Mouse (Mus musculus): ENCODE data around the gene Ppp2r1a.

Gene Ppp2r1a

DNA sequence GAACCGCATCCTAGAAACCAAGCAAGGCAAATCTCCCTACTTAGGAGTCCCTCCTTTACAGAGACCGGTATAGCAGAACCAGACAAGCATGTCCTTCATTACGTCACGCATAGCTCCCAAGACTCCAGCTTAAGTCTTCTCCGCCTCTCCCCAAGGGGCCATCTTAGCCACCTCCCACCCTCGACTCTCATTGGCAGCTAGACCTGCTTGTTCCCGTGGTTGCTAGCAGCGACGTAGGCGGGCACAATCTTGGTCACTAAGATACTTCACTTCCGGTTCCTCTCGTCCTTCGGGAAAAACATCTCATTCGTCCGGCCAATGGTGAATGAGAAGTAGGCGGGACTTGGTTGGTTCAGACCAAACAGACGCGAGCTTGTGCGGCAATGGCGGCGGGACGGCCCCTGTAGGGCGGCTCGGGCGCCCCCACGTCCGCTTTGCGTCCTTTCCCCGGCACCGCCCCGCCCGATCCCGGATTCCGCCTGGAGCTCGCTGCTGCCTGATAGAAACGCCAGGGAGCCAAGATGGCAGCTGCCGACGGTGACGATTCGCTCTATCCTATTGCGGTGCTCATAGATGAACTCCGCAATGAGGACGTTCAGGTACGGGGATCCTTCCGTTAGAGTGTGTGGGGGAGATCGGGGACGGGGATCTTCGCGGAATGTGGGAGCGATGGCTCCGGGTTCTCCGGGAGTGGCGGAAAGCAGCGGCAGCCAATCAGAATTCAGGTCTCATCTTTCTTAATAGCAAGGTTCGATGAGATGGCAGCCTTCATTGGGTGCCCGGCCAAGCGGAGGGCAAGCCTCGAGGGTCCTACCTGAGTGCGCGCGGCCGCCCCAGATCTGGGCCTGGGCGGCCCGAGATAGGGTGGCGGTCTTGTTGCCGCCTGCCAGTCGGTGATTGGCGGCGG, at the start of gene Ppp2r1a:
Gene Ppp2r1a (plus strand): TSS at position 327 of the 907 bp plus-strand sequence.
- peak; percentile 99 for DNase-seq (ENCODE audit: low spot score)

DNA sequence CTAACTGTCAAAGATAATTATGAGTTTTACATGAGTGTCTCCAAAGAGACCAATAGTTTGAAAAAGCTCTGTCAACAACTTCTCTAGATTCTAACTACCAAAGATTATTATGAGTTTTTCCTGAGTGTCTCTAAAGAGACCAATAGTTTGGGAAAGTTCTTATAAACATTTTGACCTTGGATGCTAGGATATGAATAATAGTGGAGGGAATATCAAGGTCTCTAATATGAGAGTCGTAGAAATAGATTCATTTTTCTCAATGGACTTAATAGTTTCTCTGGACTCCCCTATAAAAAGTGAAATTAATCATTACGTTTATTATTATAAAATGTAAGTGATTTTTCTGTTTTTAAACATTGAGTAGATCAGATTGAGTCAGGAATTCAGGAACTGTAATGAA, 40.1 kb upstream of the Ppp2r1a start, which contains the start of gene Vmn1r231:
Gene Vmn1r231 (minus strand): TSS at position 101 of the 400 bp plus-strand sequence.
- DNase-seq (ENCODE audit: low spot score) = no peak

DNA sequence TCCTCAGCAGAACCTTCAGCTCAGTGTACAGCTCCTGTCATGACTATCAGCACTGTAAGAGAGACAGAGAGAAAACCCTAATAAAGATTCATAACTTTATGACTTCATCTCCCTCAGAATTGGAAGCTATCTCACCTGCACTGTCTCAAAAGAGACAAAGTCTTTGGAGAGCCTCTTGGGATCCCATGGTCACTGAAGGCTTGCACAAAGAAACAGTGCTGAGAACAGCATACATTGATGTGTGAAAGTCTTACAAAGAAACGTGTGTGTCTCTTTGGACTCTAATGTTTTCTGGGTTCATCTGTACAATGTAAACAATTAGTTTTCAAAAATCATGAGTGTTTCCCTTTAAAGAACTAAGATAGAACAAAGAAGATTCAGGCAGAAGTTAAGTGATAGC, 25.5 kb upstream of the Ppp2r1a start, which contains the start of gene Vmn1r232:
Gene Vmn1r232 (minus strand): TSS at position 101 of the 400 bp plus-strand sequence.
- no peak for DNase-seq (ENCODE audit: low spot score)

DNA sequence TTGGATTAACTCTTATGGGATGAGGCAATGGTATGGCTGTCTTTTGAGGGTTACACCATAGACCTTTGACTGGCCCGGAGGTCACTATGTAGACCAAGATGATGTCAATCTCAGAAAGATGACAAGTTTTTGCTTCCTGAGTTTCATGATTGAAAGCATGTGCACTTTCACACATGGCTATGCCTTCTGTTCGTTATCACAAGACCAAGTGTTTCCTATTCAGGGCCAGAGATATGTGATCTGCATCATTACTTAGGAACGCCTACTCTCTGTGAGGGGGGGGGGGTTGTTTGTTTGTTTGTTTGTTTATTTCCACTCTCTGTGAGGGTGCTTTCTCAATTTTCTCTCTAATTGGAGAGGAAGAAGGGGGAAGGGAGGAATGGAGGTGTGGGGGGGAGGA, 885 bp upstream of the Ppp2r1a start:
- DNase-seq (ENCODE audit: low spot score) = no peak

DNA sequence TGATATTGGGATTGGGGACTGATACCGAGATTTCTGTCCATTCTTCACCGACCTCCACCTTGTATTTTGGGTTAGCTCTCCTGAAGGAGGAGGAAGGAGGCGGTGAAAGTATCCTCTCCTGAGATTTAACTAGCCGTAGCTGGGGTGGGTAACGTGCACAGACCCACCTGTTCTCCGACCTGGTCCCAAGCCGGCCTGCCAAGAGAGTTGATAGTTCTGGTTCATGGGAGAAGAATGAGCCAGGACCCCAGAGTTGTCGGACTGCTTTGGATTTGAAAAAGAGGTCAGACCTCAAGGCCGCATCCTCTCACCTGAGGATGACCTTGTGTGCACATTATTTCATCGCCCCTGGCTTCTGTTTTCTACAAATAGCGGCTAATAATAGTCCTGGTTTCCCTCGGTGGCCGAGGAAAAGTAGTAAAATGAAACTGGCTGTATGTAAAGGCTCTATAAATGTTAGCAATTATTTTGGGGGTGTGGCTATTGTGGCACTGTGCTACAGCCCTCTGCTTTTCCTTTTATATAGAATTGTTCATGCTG, 985 bp downstream of the Ppp2r1a start:
- DNase-seq (ENCODE audit: low spot score) = no peak

DNA sequence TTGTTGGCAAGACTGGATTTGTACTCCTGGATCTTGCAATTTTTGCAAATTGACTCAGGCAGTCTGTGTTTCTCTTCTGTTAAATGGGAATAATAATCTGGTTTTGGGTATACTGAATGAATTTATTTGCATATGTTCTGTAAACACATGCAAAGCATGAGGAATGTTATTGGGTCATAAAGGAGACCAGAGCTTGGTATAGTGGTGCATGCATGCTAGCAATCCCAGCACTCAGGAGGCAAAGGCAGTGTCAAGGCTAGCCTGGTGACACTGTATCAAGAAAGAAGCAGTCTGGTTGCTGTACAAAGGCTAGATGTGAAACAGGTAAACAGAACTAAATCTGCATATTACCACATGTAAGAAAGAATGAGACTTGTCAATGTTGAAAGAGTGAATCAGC, 1.5 kb downstream of the Ppp2r1a start:
- no peak for DNase-seq (ENCODE audit: low spot score)

DNA sequence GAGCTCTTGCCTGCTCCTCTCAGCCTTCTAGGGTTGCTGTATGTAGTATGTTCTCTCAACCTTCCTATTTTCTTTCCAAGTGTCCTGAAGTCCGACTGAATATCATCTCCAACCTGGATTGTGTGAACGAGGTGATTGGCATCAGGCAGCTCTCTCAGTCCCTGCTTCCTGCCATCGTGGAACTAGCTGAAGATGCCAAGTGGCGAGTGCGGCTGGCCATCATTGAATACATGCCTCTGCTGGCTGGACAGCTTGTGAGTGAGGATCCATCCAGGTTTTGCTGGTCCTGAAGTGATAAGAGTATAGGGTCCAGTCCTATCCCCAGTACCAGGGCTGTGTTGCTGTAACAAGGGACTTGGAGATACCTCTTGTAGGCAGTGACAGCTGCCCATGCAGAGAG, 15.3 kb downstream of the Ppp2r1a start:
- DNase-seq (ENCODE audit: low spot score) = no peak

DNA sequence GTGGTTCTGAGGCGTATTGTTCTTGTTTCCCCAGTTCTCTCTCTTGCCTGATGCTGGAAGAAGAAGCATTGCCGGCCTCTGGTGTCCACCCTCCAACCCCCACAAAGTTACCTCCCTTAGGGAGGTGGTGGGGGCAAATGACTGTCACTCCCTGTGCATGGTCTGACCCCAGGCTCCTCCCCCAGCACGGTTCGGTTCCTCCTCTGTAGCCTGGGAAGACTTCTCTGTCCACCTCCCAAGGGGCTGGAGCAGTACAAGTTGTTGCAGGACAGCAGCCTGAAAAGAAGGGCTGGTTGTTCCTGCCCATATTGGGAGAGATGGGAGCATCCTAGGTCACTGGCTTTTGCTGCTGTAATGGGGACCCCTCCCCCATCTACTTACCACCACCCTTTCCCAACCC, 20.3 kb downstream of the Ppp2r1a start:
- DNase-seq (ENCODE audit: low spot score) = no peak

DNA sequence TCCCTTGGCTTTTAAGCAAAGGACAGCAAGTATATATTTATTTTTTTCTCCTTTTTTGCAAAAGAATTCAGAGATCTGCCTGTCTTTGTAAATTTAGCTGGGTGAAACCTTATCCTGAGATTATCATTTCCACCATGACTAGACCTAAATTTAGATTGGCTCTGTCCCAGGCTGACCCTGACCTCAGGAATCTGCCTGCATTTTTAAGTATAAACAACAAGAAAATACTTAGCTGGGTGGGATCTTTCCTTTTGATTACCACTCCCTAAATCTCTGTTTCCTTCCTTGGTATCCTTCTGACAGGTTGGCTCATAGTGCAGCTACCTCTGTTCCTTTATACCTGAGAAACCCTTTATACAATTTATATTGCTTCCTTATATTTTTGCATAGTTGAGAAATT, 21.6 kb downstream of the Ppp2r1a start:
- no peak for DNase-seq (ENCODE audit: low spot score)

DNA sequence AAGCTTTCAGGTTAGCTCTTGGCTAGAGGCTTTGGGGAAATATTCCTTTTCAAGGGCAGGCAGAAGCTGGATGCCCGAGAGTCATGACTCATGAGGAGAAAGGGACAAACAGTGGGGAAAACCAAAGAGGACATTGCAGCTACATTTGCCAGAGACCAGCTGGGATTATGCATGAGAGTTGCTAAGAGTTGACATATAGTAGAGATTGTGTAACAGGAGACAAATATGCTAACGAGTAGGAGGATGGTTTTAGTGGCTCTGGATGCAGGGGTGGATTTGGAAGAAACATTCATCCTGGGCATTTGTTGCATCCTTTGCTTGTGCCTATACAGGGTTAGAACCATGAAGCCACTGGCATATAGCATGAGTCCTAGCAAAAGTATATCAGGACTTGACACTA, 48.6 kb downstream of the Ppp2r1a start:
- no peak for DNase-seq (ENCODE audit: low spot score)

DNA sequence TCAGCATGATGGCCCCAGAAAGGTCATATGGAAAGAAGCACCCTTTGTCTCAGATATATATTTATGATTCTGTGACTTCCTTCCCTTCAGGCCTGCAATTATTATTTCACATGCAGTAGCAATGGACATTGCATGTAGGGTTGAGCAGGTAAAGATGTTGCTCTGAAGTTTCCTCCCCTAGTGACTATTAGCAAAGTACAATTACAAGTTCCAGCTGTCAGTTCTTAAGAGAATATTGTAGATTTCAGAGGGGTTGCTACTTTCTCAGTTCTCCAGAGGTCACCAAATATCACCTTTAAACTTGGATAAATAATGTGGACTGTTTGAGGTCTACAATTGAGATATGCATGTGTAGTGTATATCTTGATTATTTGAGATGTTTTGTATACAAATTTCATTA, 51.3 kb downstream of the Ppp2r1a start, which contains the start of gene Vmn1r233:
Gene Vmn1r233 (minus strand): TSS at position 101 of the 400 bp plus-strand sequence.
- DNase-seq (ENCODE audit: low spot score) = no peak

DNA sequence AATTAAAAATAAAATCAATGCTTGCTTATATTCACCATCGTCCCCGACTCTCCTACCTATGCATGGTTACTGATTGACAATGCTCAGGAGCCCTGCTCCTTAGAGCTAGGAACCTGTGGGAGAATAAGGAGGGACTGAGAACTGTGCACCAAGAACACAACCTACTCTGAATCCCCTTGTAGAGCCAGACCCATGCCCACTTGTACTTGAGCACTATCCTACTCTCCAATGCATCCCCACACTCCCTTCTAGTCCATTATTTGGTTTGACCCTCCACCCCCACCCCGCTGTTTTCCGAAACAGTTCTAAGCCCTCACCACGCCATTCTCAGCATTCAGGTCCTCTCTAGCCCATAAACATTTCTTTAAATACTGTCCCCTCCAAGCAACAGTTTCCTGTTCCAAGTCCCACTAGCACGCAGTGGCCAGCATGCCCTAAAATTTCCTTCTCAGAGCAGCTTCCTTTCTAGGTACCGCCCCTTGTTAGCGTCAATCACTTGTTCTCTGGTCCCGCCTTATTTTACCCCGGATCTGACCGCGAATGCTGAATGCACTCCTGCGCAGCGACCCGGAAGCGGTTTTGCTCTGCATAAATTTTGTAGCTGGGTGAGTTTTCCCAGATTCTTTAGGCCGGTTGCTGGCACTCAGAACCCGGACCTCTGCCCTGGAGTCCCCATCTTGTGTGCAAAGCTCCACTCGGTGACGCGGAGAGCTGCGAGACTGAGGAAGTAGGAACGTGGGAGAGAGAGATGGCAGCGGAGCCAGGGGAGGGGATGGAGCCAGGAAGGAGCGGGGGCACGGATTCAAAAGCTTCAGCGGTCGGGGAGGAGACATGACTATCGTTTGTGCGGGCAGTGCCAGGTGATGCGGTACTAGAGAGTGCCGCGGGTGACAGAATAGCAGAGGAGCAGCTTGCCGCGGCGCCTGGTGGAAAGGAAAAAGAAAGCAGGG, 63.5 kb downstream of the Ppp2r1a start, which contains the start of gene Zfp160:
Gene Zfp160 (plus strand): TSS at position 522 of the 950 bp plus-strand sequence.
- DNase-seq (ENCODE audit: low spot score) = peak; percentile 57

DNA sequence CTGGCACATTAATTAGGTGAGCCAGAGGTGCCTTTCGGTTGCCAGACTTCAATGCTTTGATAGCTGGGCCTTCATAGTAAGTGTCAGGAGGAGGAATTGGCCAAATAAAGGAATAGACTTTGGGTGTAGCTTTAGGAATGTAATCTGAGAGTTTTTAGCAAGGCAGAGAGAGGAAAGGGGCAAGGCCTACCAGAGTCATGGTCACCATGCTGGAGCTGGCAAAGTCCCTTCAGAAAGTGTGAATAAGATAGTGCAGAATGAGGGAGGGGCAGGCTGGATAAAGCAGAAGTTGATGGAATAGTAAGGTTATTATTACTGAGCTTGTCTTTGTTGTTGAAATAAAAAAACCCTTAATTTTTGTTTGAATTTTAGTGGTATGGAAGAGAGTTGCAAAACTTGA, 64.6 kb downstream of the Ppp2r1a start:
- DNase-seq (ENCODE audit: low spot score) = no peak

Data from ovary, postnatal 10 days (tissue).